Mouse (Mus musculus) bone marrow macrophage, adult 2 months (primary cell): ENCODE data around the gene Gins2.

Experiments
- CTCF ChIP-seq: IDR thresholded peaks from 2 replicates; pipeline ENCODE4 v1.5.1; 2012; ENCODE audit warnings: low read depth, mild to moderate bottlenecking, low read length, moderate library complexity
- POLR2A ChIP-seq: IDR thresholded peaks from 2 replicates; pipeline ENCODE4 v1.6.1; 2012; ENCODE audit warnings: mild to moderate bottlenecking, low read depth, low read length, borderline replicate concordance

GRCm38 (mm10) chr8:120618110-120618509, 29.0 kb upstream of the Gins2 start:
- no peak for TF ChIP-seq POLR2A
- TF ChIP-seq CTCF, result peak; percentile 70
